Mouse (Mus musculus) macrophage (primary cell): ENCODE results near the gene Calr. TPM values are rescaled to one million over a fixed set of nuclear protein-coding genes. Genes with fewer than 3 reads are reported as not detected.

Source experiments
- H3K27ac ChIP-seq: fragments of 350-480 bp; formaldehyde crosslinking; 2 replicates; pipeline ENCODE4 v1.9.0; 2021
- H3K36me3 ChIP-seq: fragments of 350-480 bp; formaldehyde crosslinking; 2 replicates; pipeline ENCODE4 v1.9.0; 2021; ENCODE audit errors: inconsistent target
- H3K4me3 ChIP-seq: fragments of 350-480 bp; formaldehyde crosslinking; 2 replicates; pipeline ENCODE4 v1.9.0; 2021; ENCODE audit errors: inconsistent target
- H3K79me2 ChIP-seq: fragments of 350-480 bp; formaldehyde crosslinking; 2 replicates; pipeline ENCODE4 v1.9.0; 2021; ENCODE audit errors: inconsistent target
- WGBS: methylation state at CpG from one replicate; pipeline ENCODE4 v1.1.7; 2026; ENCODE audit warnings: inconsistent platforms; ENCODE audit not compliant: missing documents; 5-methylcytosine and 5-hydroxymethylcytosine counted together
- polyA plus RNA-seq: library from polyadenylated mRNA; stranded (reverse); fragments of 250-400 nt; gene quantifications from 3 replicates; pipeline ENCODE4 v1.2.4, GENCODE M21; 2018; ENCODE audit warnings: inconsistent platforms

Calr gene
- polyA plus RNA-seq, 1 experiment from 2014 or later, result 3,382 TPM

GRCm38 (mm10) chr8:84856864-84857441 lies 10.2 kb upstream of the Calr start, which contains the start of gene Farsa:
TSS of gene Farsa (plus strand) at chr8:84856989.
- peak within 1 kb of the TSS; percentile 70 for H3K27ac ChIP-seq
- peaks cover 44% of the 10 kb centered on the region for H3K79me2 ChIP-seq
- H3K36me3 ChIP-seq, result peaks cover 14% of the 10 kb centered on the region
- WGBS, result 0% methylated on average over 39 of the region's 39 CpGs
- peak within 1 kb of the TSS; percentile 76 for H3K4me3 ChIP-seq

GRCm38 (mm10) chr8:84856434-84856833 lies 9.7 kb upstream of the Calr start:
- WGBS, result 94% methylated on average over 3 of the region's 3 CpGs
- H3K27ac ChIP-seq, result no peak overlapping the region

GRCm38 (mm10) chr8:84847684-84848435 lies 1.1 kb upstream of the Calr start:
- WGBS, result 2% methylated on average over 6 of the region's 6 CpGs
- Histone ChIP-seq H3K36me3 (peaks cover 25% of the 10 kb centered on the region), H3K4me3 (peak overlapping the region; percentile 52), H3K27ac (peak overlapping the region; percentile 89), H3K79me2 (peaks cover 34% of the 10 kb centered on the region)

More at GRCm38 (mm10) chr8:84856434-84856833, 9.7 kb upstream of the Calr start:
- Histone ChIP-seq H3K4me3 (no peak overlapping the region), H3K79me2 (peaks cover 44% of the 10 kb centered on the region), H3K36me3 (peaks cover 9% of the 10 kb centered on the region)

DNA sequence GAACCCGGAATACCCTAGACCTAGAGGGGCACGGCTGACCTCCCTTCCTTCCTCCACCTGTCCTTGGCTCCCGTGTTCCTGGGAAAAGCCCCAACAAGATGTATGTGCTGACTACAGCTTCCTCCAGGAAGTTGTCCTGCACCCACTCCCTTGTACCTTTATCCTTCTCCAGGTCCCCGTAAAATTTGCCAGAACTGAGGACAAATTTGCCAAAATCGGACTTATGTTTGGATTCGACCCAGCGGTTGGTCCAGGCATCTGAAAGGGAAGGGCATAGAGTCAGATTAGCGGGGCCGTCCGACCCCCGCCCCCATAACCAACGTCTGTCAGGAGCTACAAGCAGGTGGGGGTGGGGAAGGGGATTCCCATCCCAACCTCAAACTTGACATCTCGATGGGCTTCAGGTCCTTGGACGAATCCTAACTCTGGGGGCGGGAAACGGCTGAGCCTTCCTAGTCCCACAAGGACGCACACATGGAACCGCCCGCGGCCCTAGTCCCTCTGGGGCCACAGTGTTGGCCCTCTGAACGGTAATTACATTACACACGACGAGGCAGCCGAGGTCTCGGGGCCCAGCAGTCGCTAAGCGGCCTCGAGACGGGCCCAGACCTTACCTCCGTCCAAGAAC lies 526 bp downstream of the Calr start:
- Histone ChIP-seq H3K79me2 (peaks cover 34% of the 10 kb centered on the region), H3K4me3 (peak overlapping the region; percentile 85), H3K36me3 (peaks cover 30% of the 10 kb centered on the region), H3K27ac (peak overlapping the region; percentile 73)
- WGBS, result 2% methylated on average over 25 of the region's 30 CpGs

DNA sequence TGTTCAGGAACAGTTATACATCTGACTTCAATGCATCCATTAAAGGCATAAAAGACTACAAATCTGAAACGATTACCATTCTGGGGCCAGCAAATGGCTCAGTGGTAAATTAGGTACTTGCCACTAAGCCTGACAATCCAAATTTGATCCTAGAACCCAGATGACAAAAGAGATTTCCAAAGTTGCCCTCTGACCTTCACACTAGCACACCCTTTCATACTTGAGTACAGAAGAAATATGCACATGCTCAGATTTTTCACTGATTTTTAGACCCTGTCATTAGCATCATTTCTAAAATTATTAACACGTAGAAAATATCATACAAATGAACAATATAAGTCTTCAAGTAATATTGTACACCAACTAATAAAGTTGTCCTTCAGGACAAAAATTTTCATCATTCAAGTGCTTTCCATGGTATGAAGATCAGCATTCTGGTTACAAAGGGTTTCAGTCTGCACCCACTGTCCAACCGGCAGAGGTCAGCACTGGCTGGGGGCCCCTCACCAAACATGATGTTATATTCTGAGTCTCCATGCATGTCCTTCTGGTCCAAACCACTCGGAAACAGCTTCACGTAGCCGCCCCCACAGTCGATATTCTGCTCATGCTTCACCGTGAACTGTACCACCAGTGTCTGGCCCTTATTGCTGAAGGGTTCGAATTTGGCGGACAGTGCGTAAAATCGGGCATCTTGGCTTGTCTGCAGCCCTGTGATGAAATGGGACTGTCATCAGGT lies 1.2 kb downstream of the Calr start:
- peaks cover 30% of the 10 kb centered on the region for H3K36me3 ChIP-seq

DNA sequence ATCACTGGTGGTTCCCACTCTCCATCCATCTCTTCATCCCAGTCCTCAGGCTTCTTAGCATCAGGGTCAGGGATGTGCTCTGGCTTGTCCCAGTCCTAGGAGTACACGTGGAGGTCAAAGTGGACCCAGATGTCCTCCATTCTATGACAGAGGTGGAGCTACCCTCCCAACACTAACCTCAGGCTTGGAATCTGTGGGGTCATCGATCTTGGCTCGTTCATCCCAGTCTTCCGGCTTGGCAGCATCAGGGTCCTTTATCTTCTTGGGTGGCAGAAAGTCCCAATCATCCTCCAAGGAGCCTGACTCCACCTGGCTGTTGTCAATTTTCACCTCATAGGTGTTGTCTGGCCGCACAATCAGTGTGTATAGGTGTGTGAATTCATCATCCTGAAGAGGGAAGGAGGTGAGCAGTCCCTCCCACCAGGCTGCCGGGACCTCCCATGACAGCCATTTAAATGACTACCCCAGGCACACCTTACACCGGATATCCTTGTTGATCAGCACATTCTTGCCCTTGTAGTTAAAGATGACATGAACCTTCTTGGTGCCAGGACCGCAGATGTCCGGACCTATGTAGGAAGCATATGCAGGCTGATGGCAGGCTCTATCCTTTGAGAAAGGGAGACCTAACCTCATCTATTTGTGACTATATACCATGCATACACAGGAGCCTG lies 2.2 kb downstream of the Calr start:
- no peak overlapping the region for H3K27ac ChIP-seq
- 64% methylated on average over 9 of the region's 9 CpGs for WGBS

More for the DNA sequence above, 1.2 kb downstream of the Calr start:
- WGBS, result 8% methylated on average over 12 of the region's 12 CpGs
- Histone ChIP-seq H3K4me3 (peak overlapping the region; percentile 85), H3K79me2 (peaks cover 34% of the 10 kb centered on the region), H3K27ac (peak overlapping the region; percentile 73)

GRCm38 (mm10) chr8:84841514-84841913 lies 5.2 kb downstream of the Calr start:
- Histone ChIP-seq H3K4me3 (no peak overlapping the region), H3K79me2 (peaks cover 56% of the 10 kb centered on the region), H3K27ac (no peak overlapping the region), H3K36me3 (peaks cover 52% of the 10 kb centered on the region)
- WGBS, result 75% methylated on average over 1 of the region's 1 CpGs

More for the DNA sequence above, 2.2 kb downstream of the Calr start:
- H3K79me2 ChIP-seq, result peaks cover 39% of the 10 kb centered on the region
- peak overlapping the region; percentile 85 for H3K4me3 ChIP-seq
- peaks cover 30% of the 10 kb centered on the region for H3K36me3 ChIP-seq

GRCm38 (mm10) chr8:84840248-84840999 lies 6.3 kb downstream of the Calr start, which contains the start of gene Rad23a:
TSS of gene Rad23a (minus strand) at chr8:84840665.
- under 1% methylated on average over 51 of the region's 55 CpGs for WGBS
- H3K79me2 ChIP-seq, result peaks cover 45% of the 10 kb centered on the region
- peak within 1 kb of the TSS; percentile 50 for H3K4me3 ChIP-seq
- peak within 1 kb of the TSS; percentile 39 for H3K27ac ChIP-seq
- H3K36me3 ChIP-seq, result peaks cover 62% of the 10 kb centered on the region

- Histone ChIP-seq H3K4me3 (peak overlapping the region; percentile 50), H3K79me2 (peaks cover 41% of the 10 kb centered on the region), H3K27ac (peak overlapping the region; percentile 39), H3K36me3 (peaks cover 59% of the 10 kb centered on the region)
- WGBS, result 0% methylated on average over 7 of the region's 7 CpGs
Observed at GRCm38 (mm10) chr8:84839875-84840247, 6.9 kb downstream of the Calr start.

GRCm38 (mm10) chr8:84839411-84839810 lies 7.3 kb downstream of the Calr start:
- 42% methylated on average over 2 of the region's 2 CpGs for WGBS
- peak overlapping the region; percentile 39 for H3K27ac ChIP-seq
- H3K79me2 ChIP-seq, result peaks cover 41% of the 10 kb centered on the region
- H3K4me3 ChIP-seq, result peak overlapping the region; percentile 50
- H3K36me3 ChIP-seq, result peaks cover 59% of the 10 kb centered on the region

- peaks cover 55% of the 10 kb centered on the region for H3K36me3 ChIP-seq
- peaks cover 35% of the 10 kb centered on the region for H3K79me2 ChIP-seq
- H3K27ac ChIP-seq, result no peak overlapping the region
- H3K4me3 ChIP-seq, result no peak overlapping the region
- WGBS, result 94% methylated on average over 5 of the region's 5 CpGs
Observed at GRCm38 (mm10) chr8:84838513-84838912, 8.2 kb downstream of the Calr start.

- WGBS, result 91% methylated on average over 14 of the region's 15 CpGs
- H3K27ac ChIP-seq, result no peak overlapping the region
- peaks cover 50% of the 10 kb centered on the region for H3K36me3 ChIP-seq
- H3K4me3 ChIP-seq, result no peak overlapping the region
- peaks cover 37% of the 10 kb centered on the region for H3K79me2 ChIP-seq
Observed at GRCm38 (mm10) chr8:84837912-84838470, 8.7 kb downstream of the Calr start.
